Mouse (Mus musculus) E14TG2a.4 (cell line): ENCODE results near the gene Spem1.
A peak's percentile ranks its signal among the peaks of the same experiment; 100 is the strongest.

Experiments used
- H3K27me3 ChIP-seq: 2 replicates; pipeline ENCODE4 v1.6.1; 2014; ENCODE audit warnings: low read length, control low read depth; ENCODE audit not compliant: insufficient read depth
- H3K36me3 ChIP-seq: 2 replicates; pipeline ENCODE4 v1.6.1; 2014; ENCODE audit warnings: low read length, control low read depth; ENCODE audit not compliant: insufficient read depth
- H3K4me1 ChIP-seq: replicated peaks from 2 replicates; pipeline ENCODE4 v1.6.1; 2014; ENCODE audit warnings: low read depth, low read length, control low read depth
- H3K4me3 ChIP-seq: replicated peaks from 2 replicates; pipeline ENCODE4 v1.5.1; 2014; ENCODE audit warnings: mild to moderate bottlenecking, low read length
- H3K9me3 ChIP-seq: 2 replicates; pipeline ENCODE4 v1.6.1; 2014; ENCODE audit warnings: low read length, control low read depth
- CTCF ChIP-seq: conservative IDR thresholded peaks from 2 replicates; pipeline ENCODE4 v1.5.1; 2014; ENCODE audit warnings: low read length
- NANOG ChIP-seq: IDR thresholded peaks from 2 replicates; pipeline ENCODE4 v1.6.1; 2014; ENCODE audit warnings: borderline replicate concordance, low read length, mixed read lengths
- POU5F1 ChIP-seq: IDR thresholded peaks from 2 replicates; pipeline ENCODE4 v1.6.1; 2014; ENCODE audit warnings: low read length, borderline replicate concordance

Spem1 gene

DNA sequence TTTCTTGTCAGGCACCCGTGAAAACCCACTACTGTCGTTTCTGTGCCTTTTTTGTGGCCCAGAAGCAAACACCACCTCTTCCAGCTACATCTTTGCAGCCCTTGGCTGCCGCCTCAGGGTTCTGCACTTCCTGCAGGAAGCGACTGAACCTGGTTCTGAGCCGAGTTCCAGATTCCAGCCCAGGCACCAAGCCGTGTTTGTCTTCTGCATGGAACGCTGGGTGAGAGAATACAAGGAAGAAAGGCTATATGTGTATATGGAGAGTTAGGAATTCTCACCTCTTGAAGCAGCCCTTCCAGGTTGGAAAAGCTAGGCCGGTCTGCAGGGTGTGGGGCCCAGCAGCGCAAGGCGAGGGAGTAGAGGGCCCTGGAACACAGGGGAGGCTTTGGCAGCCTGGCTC lies 32.7 kb upstream of the Spem1 start:
- Histone ChIP-seq H3K4me3 (peak overlapping the region; percentile 45), H3K4me1 (peaks cover 74% of the 10 kb centered on the region), H3K27me3 (peaks cover 27% of the 10 kb centered on the region), H3K36me3 (peaks cover 52% of the 10 kb centered on the region), H3K9me3 (no peaks in the 10 kb centered on the region)
- TF ChIP-seq NANOG: no peak
- TF ChIP-seq POU5F1: no peak
- no peak for TF ChIP-seq CTCF

DNA sequence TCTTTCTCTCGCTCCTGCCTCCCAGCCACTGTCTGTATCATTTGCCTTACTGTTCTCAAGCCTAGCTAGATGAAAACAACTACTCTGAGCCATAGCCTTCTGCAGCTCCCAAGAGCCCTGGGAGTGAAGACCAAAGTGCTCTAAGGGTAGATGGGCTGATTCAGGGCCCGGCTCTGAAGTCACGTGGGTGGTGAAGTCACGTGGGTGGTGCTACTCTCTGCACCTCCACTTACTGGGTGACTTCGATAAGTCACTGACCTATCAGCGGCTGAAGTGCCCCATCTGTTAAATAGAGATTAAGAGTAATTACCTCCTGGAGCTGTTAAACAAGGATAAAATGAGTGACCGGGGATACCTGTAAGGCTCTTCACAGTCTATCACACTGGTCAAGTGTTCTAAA lies 32.0 kb upstream of the Spem1 start:
- Histone ChIP-seq H3K9me3 (no peaks in the 10 kb centered on the region), H3K36me3 (peaks cover 59% of the 10 kb centered on the region), H3K4me3 (0 out of 2 replicates have a peak overlapping the region, but pooled peaks have one; percentile 13), H3K27me3 (peaks cover 25% of the 10 kb centered on the region), H3K4me1 (peaks cover 70% of the 10 kb centered on the region)
- TF ChIP-seq POU5F1: no peak
- TF ChIP-seq NANOG: no peak

DNA sequence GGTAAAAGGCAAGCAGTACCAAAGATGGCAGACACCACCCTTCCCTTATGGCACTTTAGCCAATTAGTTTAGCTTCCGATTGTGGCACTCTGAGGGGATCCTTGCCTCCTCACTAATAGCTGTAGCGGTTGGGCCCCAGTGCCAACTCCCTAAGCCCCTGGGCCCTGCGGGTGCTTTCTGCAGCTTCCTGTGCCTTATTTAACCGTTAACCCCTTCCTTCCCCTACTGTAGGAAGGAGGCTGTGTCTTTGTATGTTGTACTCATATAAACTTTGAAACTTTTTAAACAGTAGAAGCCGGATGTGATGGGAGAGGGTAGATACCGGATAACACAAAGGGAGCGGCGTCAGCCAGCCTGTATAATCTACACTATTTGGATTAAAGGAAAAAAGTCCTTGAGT lies 28.8 kb upstream of the Spem1 start:
- Histone ChIP-seq H3K4me1 (peaks cover 65% of the 10 kb centered on the region), H3K9me3 (no peaks in the 10 kb centered on the region), H3K36me3 (peaks cover 61% of the 10 kb centered on the region), H3K27me3 (peaks cover 22% of the 10 kb centered on the region), H3K4me3 (no peak overlapping the region)
- no peak for TF ChIP-seq NANOG
- no peak for TF ChIP-seq CTCF
- TF ChIP-seq POU5F1: no peak

DNA sequence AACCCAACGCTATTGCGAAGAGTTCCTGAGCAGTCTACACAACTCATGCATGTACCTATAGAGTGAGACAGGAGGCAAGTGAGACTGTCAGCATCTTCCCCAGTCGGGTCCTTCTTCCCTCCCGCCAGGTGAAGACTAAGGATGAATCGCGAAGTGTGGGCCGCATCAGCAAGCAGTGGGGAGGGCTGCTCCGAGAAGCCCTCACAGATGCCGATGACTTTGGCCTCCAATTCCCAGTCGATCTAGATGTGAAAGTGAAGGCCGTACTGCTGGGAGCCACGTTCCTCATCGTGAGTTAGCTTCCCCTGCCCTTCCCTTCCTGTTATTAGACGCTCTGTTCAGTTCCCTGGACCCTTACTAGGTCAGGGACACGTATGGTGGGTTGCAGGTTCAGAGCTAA lies 27.9 kb upstream of the Spem1 start:
- TF ChIP-seq POU5F1 (no peak), CTCF (no peak), NANOG (no peak)
- peaks cover 60% of the 10 kb centered on the region for H3K36me3 ChIP-seq

DNA sequence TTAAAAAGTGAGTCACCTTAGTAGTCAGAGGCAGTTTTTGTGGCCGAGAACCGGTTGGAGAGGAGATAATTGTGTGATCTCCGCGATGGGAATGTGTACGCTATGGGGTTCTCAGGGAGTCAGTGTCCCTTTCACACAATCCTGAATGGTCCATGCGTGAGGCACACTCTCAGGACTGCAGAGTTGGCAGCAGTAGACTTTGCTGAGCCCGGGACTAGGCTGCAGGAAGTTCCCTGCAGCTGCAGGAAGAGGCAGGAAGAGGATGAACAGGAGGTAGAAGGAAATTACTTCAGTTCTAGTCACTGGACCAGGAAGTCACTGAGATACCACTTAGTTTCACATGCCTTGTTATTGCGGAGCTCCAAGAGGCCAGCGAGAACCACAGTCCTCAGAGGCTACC lies 27.1 kb upstream of the Spem1 start:
- TF ChIP-seq NANOG (no peak), CTCF (no peak), POU5F1 (no peak)
- Histone ChIP-seq H3K36me3 (peaks cover 55% of the 10 kb centered on the region), H3K27me3 (peaks cover 22% of the 10 kb centered on the region), H3K4me3 (no peak overlapping the region), H3K4me1 (peaks cover 57% of the 10 kb centered on the region), H3K9me3 (no peaks in the 10 kb centered on the region)

More for the DNA sequence above, 27.9 kb upstream of the Spem1 start:
- H3K27me3 ChIP-seq: peaks cover 22% of the 10 kb centered on the region
- H3K9me3 ChIP-seq: no peaks in the 10 kb centered on the region
- H3K4me1 ChIP-seq: peaks cover 65% of the 10 kb centered on the region
- H3K4me3 ChIP-seq: no peak overlapping the region

DNA sequence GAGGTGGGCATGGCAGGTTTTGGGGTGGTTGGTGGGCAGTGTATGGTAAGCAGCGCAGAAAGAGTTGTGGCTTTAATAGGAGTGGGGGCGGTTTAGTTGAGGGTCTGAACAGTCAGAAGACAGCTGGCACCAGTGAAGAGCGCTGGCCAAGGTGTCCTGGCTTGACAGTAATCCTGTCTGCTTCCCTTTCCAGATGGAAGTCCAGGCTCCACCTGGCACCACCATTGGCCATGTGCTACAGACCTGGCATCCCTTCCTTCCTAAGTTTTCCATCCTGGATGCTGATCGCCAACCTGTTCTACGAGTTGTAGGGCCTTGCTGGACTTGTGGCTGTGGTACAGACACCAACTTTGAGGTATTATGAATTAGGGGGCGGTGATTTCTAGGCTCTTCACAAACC lies 26.0 kb upstream of the Spem1 start:
- Histone ChIP-seq H3K9me3 (no peaks in the 10 kb centered on the region), H3K36me3 (peaks cover 51% of the 10 kb centered on the region), H3K4me1 (peaks cover 46% of the 10 kb centered on the region), H3K27me3 (peaks cover 22% of the 10 kb centered on the region), H3K4me3 (peak overlapping the region; percentile 86)
- no peak for TF ChIP-seq CTCF
- no peak for TF ChIP-seq NANOG
- TF ChIP-seq POU5F1: no peak

DNA sequence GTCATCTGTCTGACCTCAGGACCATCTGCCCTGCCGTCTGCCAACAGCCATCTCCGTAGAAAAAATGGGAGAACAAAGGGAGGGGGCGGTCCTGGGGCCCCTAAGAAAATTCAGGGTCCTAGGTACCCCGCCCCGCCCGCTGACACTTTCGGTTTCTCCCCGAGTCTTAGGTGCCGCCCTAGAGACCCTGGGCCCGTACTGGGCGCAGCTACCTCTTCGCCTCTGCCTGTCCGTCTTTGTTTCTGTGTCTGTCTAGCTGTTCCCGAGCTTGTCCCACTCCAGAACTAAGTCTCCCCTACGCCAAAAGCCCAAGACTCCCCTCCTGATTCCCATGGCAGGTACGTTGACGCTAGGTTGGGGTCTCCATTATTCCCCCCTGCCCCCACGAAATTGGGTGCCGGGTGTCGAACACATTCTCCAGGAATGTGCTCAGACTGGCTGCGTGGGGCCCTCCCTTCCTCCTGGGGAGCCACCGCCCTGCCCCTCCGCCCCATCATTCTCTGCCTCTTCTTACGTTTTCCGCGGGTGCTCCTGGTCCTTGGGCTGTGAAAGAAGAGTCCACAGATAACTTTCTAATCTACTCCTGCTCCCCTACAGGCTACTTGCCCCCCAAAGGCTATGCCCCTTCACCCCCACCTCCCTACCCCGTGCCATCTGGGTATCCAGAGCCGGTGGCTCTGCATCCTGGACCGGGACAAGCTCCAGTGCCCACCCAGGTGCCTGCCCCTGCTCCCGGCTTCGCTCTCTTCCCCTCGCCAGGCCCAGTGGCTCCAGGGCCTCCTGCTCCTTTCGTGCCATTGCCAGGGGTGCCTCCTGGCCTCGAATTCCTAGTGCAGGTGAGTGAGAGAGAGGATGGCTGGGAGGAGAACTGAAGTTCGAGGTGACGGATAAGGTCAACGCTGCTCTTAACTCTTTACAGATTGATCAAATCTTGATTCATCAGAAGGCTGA lies 25.0 kb upstream of the Spem1 start:
- TF ChIP-seq POU5F1 (peak; percentile 23; the same call in 1 of the 2 replicates), CTCF (no peak)
- Histone ChIP-seq H3K4me3 (peak overlapping the region; percentile 86), H3K27me3 (peaks cover 22% of the 10 kb centered on the region), H3K4me1 (peaks cover 42% of the 10 kb centered on the region), H3K36me3 (peaks cover 41% of the 10 kb centered on the region), H3K9me3 (no peaks in the 10 kb centered on the region)

DNA sequence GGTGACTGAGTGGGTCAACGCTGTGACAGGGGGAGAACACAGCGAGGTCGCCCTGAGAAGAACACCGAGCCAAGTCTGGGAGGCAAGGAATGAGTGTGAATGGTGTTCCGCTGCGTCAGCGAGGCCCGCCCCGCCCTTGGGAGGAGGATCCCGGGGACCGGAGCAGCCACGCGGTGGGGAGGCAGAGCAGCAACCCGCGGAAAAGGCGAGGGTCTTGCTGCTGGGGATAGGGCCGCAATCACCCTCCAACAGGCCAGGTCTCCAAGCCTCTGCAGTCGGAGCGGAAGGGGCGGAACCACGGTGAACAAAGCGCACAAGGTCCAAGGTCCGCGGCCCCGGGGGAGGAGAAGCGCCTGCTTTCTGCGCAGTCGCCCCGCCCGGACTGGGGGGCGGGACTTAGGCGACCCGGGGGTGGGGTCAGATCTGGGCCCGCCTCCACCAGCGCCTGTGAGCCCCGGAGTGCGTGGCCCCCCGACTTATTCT lies 24.3 kb upstream of the Spem1 start, which contains the start of gene Plscr3:
Gene Plscr3, plus strand, starts transcription at position 179 of the 483 bp plus-strand sequence.
- Histone ChIP-seq H3K4me1 (peaks cover 37% of the 10 kb centered on the region), H3K4me3 (peak within 1 kb of the TSS; percentile 86), H3K27me3 (peaks cover 22% of the 10 kb centered on the region), H3K36me3 (peaks cover 33% of the 10 kb centered on the region), H3K9me3 (no peaks in the 10 kb centered on the region)
- TF ChIP-seq POU5F1 (no peak), NANOG (no peak), CTCF (no peak)

DNA sequence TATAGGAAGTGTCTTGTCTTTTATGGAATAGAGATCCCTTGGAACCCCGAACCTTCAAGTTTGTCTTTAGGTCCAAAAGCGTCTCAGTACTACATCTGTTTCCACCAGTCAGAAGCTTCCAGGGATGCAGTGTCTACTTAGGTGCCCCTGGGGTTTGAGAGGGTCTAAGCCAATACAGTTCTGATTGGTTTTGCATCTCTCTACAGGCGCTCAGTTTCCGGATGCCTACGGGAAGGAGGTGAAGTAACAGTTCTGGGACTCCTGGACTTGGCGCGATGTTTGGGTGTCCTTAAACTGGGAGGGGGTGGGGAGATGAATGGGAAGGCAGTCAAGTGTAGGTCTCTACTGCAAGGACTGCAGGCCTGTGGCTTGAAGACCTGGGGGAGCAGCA lies 16.7 kb upstream of the Spem1 start:
- TF ChIP-seq POU5F1: no peak
- TF ChIP-seq CTCF: no peak
- no peak for TF ChIP-seq NANOG
- H3K9me3 ChIP-seq: no peaks in the 10 kb centered on the region
- H3K4me1 ChIP-seq: peaks cover 39% of the 10 kb centered on the region
- peak overlapping the region; percentile 85 for H3K4me3 ChIP-seq
- peaks cover 12% of the 10 kb centered on the region for H3K36me3 ChIP-seq
- peaks cover 34% of the 10 kb centered on the region for H3K27me3 ChIP-seq
